Mouse (Mus musculus): ENCODE results near the gene Sik3. TPM values are rescaled to one million over a fixed set of nuclear protein-coding genes. Genes with fewer than 3 reads are reported as not detected.

Gene Sik3
- polyA plus RNA-seq, 1 experiment from 2014 or later, result 9.8 TPM

DNA sequence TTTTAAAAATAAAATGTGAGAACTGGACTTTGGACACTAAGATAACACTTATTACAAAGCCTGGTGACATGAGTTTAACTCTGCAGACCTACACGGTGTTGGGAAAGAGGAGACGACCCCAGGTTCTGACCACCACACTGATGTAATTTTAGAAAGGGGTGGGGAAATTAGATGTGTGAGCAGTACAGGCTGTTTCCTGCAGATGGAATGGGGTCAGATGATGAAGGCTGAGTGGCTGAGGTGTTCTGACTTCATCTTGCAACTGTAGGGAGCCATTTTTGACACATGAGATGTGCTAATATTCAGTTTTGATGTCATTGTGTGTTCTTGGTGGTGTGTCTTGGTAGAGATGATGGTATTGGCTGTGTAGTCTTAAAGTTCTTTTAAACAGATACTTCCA is 28.6 kb downstream of the Sik3 start:
- Histone ChIP-seq H3K27me3 (no peaks in the 10 kb centered on the region), H3K4me3 (replicated peaks) (no peak overlapping the region), H3K9ac (no peak overlapping the region), H3K9me3 (no peaks in the 10 kb centered on the region), H3K36me3 (replicated peaks) (no peaks in the 10 kb centered on the region), H3K4me1 (peaks cover 4% of the 10 kb centered on the region), H3K4me2 (no peak overlapping the region), H3K27ac (no peak overlapping the region)
- no peak for ATAC-seq (ENCODE audit: low FRiP score)
- 86% methylated on average over 2 of the region's 2 CpGs for WGBS

DNA sequence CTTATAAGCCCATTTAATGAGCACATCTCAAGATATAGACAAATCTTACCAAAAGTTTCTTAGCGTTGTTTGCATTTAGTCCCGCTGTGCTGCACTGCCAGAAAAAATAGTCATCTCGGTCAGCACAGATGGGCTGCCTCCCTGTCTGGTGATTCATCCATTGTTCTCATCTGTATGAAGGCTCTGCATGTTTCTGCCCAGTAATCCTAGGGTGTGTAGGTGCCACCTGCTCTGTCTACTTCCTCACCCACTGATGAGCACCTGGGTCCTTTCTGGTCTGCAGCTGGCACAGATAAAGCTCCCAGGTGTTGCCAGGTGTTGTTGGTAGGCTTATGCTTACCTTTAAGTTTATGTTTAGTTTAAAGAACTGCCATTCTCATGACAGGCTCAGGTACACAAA is 29.8 kb downstream of the Sik3 start:
- H3K9ac ChIP-seq, result no peak overlapping the region
- H3K9me3 ChIP-seq, result no peaks in the 10 kb centered on the region
- no peaks in the 10 kb centered on the region for H3K27me3 ChIP-seq
- ATAC-seq (ENCODE audit: low FRiP score), result no peak
- 81% methylated on average over 3 of the region's 3 CpGs for WGBS
- H3K36me3 ChIP-seq (replicated peaks), result no peaks in the 10 kb centered on the region
- H3K27ac ChIP-seq, result no peak overlapping the region
- H3K4me3 ChIP-seq (replicated peaks), result no peak overlapping the region
- no peak overlapping the region for H3K4me2 ChIP-seq
- H3K4me1 ChIP-seq, result peaks cover 13% of the 10 kb centered on the region

DNA sequence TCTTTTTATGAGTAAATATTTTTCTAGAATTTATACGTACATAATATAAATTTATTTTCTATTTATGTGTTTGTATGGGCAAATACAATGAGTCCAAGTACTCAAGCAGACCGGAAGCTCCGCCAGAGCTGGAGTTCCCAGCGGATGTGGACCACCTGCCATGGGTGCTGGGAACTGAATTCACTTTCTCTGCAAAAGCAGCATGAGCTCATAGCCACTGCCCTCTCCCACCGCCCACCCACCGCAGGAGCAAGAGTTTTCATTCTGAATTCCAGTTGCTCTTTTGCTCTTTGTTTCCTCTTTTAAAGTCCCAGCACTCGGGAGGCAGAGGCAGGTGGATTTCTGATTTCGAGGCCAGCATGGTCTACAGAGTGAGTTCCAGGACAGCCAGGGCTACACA is 31.0 kb downstream of the Sik3 start:
- no peaks in the 10 kb centered on the region for H3K36me3 ChIP-seq (replicated peaks)
- no peak overlapping the region for H3K27ac ChIP-seq
- H3K4me1 ChIP-seq, result peaks cover 13% of the 10 kb centered on the region
- WGBS, result 84% methylated on average over 8 of the region's 8 CpGs
- no peak overlapping the region for H3K4me2 ChIP-seq
- H3K9ac ChIP-seq, result no peak overlapping the region
- H3K9me3 ChIP-seq, result no peaks in the 10 kb centered on the region
- no peak overlapping the region for H3K4me3 ChIP-seq (replicated peaks)
- H3K27me3 ChIP-seq, result no peaks in the 10 kb centered on the region
- ATAC-seq (ENCODE audit: low FRiP score), result no peak

DNA sequence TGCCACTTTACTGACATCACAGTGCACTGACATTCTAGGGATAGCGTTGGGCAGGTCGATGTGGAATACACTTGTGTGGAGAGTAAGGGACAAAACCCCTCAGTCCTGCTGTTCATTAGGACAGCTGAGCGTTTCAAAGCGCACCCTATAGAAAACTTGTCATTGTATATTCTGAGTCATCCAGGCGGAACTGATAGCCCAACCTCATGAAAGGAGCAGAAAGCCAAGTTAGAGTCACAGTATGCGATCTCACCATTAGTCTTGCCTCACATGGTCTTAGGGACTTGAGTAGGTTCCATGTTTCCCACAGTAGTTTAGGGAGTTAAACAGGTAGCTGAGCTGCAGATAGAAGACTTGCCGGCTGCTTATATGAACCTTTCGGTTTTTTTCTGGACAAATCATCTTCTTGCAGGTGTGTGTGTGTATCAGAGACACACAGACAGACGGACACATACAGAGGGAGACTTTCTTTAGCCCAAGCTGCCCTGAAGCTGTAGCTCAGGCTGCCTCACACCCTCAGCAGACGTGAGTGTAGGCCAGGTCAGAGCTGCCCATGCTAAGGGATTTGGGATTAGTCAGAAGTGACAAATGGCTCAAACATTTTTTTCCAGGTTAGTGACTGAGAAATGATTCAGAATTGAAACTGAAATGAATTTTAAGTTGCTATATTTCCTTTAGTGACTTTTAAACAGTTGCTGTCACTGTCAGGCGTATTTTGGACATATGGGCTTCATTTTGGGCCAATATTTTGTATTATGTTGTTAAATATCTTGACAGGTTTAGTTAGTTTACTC is 34.3 kb downstream of the Sik3 start:
- no peak overlapping the region for H3K9ac ChIP-seq
- no peaks in the 10 kb centered on the region for H3K36me3 ChIP-seq (replicated peaks)
- no peak overlapping the region for H3K4me2 ChIP-seq
- no peaks in the 10 kb centered on the region for H3K9me3 ChIP-seq
- H3K27ac ChIP-seq, result no peak overlapping the region
- ATAC-seq (ENCODE audit: low FRiP score), result no peak
- peaks cover 15% of the 10 kb centered on the region for H3K4me1 ChIP-seq
- no peak overlapping the region for H3K4me3 ChIP-seq (replicated peaks)
- 40% methylated on average over 11 of the region's 11 CpGs for WGBS
- H3K27me3 ChIP-seq, result no peaks in the 10 kb centered on the region

DNA sequence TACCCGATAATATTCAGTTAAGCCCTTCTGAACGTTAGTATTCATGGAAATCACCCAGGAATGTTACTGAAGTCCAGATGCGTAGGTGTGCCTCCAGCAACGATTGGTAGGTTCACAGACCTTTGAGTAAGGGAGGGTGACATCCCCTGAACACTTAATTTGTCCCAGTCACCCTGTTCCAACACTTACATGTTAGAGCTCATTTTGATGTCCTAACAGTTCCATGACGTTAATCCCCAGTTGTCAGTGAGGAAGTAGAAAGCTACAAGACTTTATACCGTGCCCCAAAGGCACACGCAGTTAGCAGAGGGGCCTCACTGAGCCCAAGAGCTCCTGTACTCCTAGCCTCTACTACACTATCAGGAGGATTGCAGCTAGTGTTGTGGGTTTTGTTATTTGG is 36.9 kb downstream of the Sik3 start:
- peaks cover 26% of the 10 kb centered on the region for H3K4me1 ChIP-seq
- no peak for ATAC-seq (ENCODE audit: low FRiP score)
- no peak overlapping the region for H3K4me2 ChIP-seq
- H3K27ac ChIP-seq, result no peak overlapping the region
- no peaks in the 10 kb centered on the region for H3K27me3 ChIP-seq
- no peak overlapping the region for H3K9ac ChIP-seq
- no peak overlapping the region for H3K4me3 ChIP-seq (replicated peaks)
- WGBS, result 77% methylated on average over 7 of the region's 7 CpGs
- H3K9me3 ChIP-seq, result no peaks in the 10 kb centered on the region
- no peaks in the 10 kb centered on the region for H3K36me3 ChIP-seq (replicated peaks)

DNA sequence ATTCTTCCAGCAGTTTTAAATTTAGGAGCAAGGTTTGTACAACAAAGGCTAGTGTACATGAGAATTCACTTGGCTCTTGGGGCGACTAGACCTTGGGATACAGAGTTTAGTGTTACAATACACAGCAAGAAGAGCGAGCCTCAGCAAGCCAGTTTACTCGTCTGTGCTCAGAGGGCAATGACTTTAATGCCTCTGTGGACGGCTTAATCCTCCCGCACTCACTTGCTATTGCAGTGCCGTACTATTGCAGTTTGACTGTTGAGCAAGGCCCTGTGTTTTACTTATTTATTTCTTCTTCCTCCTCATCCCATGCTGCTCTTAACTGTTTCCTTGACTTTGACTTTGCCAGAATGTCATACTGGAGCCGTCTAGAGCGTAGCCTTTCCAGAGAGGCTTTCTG is 37.6 kb downstream of the Sik3 start:
- no peaks in the 10 kb centered on the region for H3K27me3 ChIP-seq
- H3K9me3 ChIP-seq, result no peaks in the 10 kb centered on the region
- no peak for ATAC-seq (ENCODE audit: low FRiP score)
- no peak overlapping the region for H3K4me3 ChIP-seq (replicated peaks)
- no peak overlapping the region for H3K9ac ChIP-seq
- H3K4me2 ChIP-seq, result no peak overlapping the region
- no peaks in the 10 kb centered on the region for H3K36me3 ChIP-seq (replicated peaks)
- peaks cover 28% of the 10 kb centered on the region for H3K4me1 ChIP-seq
- 72% methylated on average over 8 of the region's 8 CpGs for WGBS
- H3K27ac ChIP-seq, result no peak overlapping the region

DNA sequence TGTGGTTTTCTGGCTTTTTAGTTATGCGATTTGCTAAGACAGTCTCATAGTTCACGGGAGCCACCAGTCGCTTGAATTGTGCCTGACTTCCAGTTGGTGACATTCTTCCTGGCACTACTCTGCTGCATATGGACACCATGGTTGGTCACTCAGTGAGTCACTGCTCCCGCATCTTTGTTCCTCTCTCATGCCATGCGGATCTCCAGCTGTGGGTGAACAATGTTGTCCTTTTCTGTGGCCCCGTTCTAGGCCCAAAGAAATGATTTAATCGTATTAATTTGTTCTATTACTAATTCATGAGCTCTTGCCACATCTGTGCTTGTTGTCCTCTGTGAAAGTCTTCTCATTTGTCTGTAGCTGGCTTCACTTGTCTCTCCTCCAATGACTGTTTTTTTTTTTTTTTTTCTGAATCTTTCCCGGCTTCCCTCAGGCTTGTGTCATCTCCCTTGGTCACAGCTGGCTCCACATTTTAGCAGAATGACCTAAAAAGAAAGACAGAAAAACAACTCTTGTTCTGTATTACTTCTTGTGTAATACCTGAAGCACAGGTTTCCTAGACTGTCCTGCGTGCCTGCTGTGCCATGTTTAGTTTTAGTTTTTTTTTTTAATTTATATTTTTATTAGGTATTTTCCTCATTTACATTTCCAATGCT is 40.5 kb downstream of the Sik3 start:
- H3K4me1 ChIP-seq, result peaks cover 22% of the 10 kb centered on the region
- H3K4me3 ChIP-seq (replicated peaks), result no peak overlapping the region
- WGBS, result 80% methylated on average over 9 of the region's 9 CpGs
- ATAC-seq (ENCODE audit: low FRiP score), result no peak
- H3K4me2 ChIP-seq, result no peak overlapping the region
- H3K36me3 ChIP-seq (replicated peaks), result no peaks in the 10 kb centered on the region
- no peak overlapping the region for H3K27ac ChIP-seq
- no peaks in the 10 kb centered on the region for H3K9me3 ChIP-seq
- H3K9ac ChIP-seq, result no peak overlapping the region
- H3K27me3 ChIP-seq, result no peaks in the 10 kb centered on the region

DNA sequence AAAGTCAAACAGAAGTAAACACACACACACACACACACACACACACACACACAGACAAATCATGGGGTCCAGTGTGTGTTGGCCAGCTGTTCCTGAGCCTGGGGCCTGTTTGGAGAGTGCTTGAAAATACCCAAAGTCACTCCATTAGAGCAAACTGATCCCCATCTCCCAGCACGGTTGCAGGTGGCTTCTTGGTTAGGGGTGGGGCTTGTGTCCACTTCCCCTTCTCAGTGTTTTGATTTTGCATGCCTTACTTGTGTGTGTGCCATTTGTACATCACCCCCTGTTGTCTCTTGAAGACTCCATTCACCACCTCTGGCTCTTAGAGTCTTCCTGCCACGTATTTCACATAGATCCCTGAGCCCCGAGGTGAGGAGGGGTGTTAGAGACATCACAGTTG is 45.4 kb downstream of the Sik3 start:
- H3K9me3 ChIP-seq, result no peaks in the 10 kb centered on the region
- no peak for ATAC-seq (ENCODE audit: low FRiP score)
- 97% methylated on average over 3 of the region's 3 CpGs for WGBS
- peaks cover 16% of the 10 kb centered on the region for H3K4me1 ChIP-seq
- H3K27ac ChIP-seq, result no peak overlapping the region
- no peak overlapping the region for H3K4me3 ChIP-seq (replicated peaks)
- no peaks in the 10 kb centered on the region for H3K36me3 ChIP-seq (replicated peaks)
- no peaks in the 10 kb centered on the region for H3K27me3 ChIP-seq
- no peak overlapping the region for H3K9ac ChIP-seq
- H3K4me2 ChIP-seq, result no peak overlapping the region

DNA sequence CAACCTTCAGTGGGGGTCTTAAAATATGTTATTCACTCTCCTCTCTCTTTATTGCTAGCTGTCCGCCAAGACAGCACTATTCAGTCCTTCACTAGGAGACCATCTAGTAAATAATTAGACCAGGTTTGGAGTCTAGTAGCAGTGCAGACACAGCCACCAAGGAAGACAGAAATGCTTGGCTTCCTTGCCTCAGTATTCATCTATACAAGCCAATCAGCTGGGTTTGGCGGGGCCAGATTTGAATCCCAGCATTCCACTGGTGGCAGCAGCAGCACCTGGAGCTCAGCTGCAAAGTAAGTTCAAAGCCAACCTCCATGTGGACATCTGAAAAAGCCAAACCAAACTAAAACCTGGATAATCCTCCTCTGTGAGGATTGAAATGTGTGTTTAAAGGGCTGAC is 47.6 kb downstream of the Sik3 start:
- Histone ChIP-seq H3K4me2 (no peak overlapping the region), H3K9me3 (no peaks in the 10 kb centered on the region), H3K27ac (no peak overlapping the region), H3K4me1 (peaks cover 5% of the 10 kb centered on the region; the same call in 1 of the 2 replicates), H3K27me3 (no peaks in the 10 kb centered on the region), H3K4me3 (replicated peaks) (no peak overlapping the region), H3K36me3 (replicated peaks) (no peaks in the 10 kb centered on the region), H3K9ac (no peak overlapping the region)
- ATAC-seq (ENCODE audit: low FRiP score), result no peak
- WGBS, result 91% methylated on average over 2 of the region's 2 CpGs

DNA sequence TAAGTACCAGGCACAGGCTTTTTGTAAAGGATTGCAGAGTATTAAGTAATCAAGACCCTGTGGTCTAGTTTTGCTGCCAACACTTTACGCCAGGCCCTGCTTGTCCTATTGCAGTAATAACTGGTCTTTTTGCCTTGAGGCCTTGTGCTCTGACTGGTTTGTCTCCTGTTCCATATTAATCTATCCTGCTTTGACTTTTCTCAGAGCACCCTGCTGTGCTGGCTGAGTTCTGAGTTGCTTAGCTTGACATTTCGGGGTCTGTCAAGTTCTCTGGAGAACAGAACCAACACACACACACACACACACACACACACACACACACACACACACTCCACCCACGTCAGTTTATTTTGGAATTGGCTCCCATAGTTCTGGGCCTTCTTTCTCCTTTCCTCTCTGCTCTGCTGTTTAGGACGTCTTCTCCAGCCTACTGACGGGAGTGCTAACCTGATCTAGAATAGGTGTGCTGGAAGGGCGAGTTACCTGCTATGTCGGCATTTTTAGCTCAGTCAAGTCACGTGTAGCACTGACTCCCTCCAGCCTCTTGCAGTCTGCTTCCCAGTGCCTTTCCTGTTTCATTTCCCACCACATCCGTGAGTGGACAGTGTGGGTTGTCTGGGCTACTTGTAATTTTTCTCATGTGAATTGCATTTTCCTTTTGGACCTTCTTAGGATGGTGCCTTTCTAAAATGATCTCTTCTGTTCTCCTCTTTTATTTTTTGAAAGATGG is 49.2 kb downstream of the Sik3 start:
- no peak overlapping the region for H3K27ac ChIP-seq
- H3K4me2 ChIP-seq, result no peak overlapping the region
- WGBS, result 86% methylated on average over 9 of the region's 9 CpGs
- H3K4me1 ChIP-seq, result no peaks in the 10 kb centered on the region
- H3K9ac ChIP-seq, result no peak overlapping the region
- H3K4me3 ChIP-seq (replicated peaks), result no peak overlapping the region
- H3K9me3 ChIP-seq, result no peaks in the 10 kb centered on the region
- no peaks in the 10 kb centered on the region for H3K36me3 ChIP-seq (replicated peaks)
- no peak for ATAC-seq (ENCODE audit: low FRiP score)
- H3K27me3 ChIP-seq, result no peaks in the 10 kb centered on the region

DNA sequence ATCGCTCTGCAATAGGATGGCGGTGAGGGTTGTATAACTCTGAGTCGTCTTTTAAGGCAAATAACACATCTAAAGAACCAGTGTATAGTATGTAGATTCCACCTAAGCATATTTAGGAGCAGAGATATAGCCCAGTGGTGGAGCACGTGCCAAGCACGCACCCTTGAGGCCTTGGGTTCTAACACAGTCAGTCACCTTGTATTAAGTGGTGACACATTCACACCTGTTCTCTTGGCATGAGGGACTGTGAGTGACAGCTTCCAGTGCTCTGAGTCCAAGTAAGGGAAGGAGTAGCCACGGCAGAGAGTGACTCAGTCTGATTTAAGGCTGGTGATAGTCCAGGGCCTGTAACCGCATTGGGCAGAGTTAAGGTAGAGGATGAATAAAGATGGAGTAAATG is 51.7 kb downstream of the Sik3 start:
- H3K27me3 ChIP-seq, result no peaks in the 10 kb centered on the region
- H3K36me3 ChIP-seq (replicated peaks), result no peaks in the 10 kb centered on the region
- H3K9me3 ChIP-seq, result no peaks in the 10 kb centered on the region
- 89% methylated on average over 7 of the region's 7 CpGs for WGBS
- H3K4me3 ChIP-seq (replicated peaks), result no peak overlapping the region
- H3K9ac ChIP-seq, result no peak overlapping the region
- ATAC-seq (ENCODE audit: low FRiP score), result no peak
- 0 out of 2 replicates have a peak, but pooled peaks cover 6% of the 10 kb centered on the region for H3K4me1 ChIP-seq
- no peak overlapping the region for H3K27ac ChIP-seq
- no peak overlapping the region for H3K4me2 ChIP-seq

DNA sequence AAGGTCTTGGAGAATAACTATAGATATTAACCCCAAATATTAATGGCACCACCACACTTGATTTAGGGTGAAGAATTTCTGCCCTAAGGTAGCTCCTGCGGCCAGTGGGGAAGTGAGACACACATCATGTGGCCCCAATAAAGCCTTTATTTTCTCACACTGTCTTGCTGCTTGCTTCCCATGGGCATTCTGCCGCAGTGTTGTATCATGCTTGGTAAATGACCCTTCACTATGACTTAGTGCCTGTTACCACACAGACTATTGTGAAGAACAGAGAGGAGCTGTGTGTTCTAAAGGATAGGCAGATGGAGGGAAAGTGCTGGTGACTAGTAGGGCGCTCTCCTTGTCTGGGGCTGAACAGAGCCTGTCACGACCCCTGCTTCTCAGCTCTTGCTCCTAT is 54.1 kb downstream of the Sik3 start:
- no peak for ATAC-seq (ENCODE audit: low FRiP score)
- H3K27ac ChIP-seq, result no peak overlapping the region
- 87% methylated on average over 4 of the region's 4 CpGs for WGBS
- no peak overlapping the region for H3K9ac ChIP-seq
- no peaks in the 10 kb centered on the region for H3K9me3 ChIP-seq
- no peaks in the 10 kb centered on the region for H3K27me3 ChIP-seq
- H3K4me3 ChIP-seq (replicated peaks), result no peak overlapping the region
- H3K4me2 ChIP-seq, result no peak overlapping the region
- peaks cover 14% of the 10 kb centered on the region; the same call in 1 of the 2 replicates for H3K4me1 ChIP-seq
- no peaks in the 10 kb centered on the region for H3K36me3 ChIP-seq (replicated peaks)
